Mouse (Mus musculus) bone marrow macrophage, adult 2 months (primary cell): ENCODE results near the gene Nipa2.

Experiments used
- CTCF ChIP-seq: IDR thresholded peaks from 2 replicates; pipeline ENCODE4 v1.5.1; 2012; ENCODE audit warnings: low read depth, mild to moderate bottlenecking, low read length, moderate library complexity
- POLR2A ChIP-seq: IDR thresholded peaks from 2 replicates; pipeline ENCODE4 v1.6.1; 2012; ENCODE audit warnings: mild to moderate bottlenecking, low read depth, low read length, borderline replicate concordance

- TF ChIP-seq CTCF (no peak), POLR2A (no peak)
These were observed 1.8 kb downstream of the Nipa2 start for GRCm38 (mm10) chr7:55960506-55960905.
